Mouse (Mus musculus) C2C12 (cell line): ENCODE measurements around the gene Hs6st3.

Experiments used
- CEBPB ChIP-seq: IDR thresholded peaks from one replicate; pipeline ENCODE4 v1.6.1; 2011; ENCODE audit warnings: low read depth, mild to moderate bottlenecking, control low read depth, moderate library complexity
- CTCF ChIP-seq: IDR thresholded peaks from one replicate; pipeline ENCODE4 v1.5.1; 2011; ENCODE audit not compliant: control insufficient read depth, insufficient read depth, insufficient read length
- FOSL1 ChIP-seq: IDR thresholded peaks from one replicate; pipeline ENCODE4 v1.8.0; 2011; ENCODE audit warnings: mild to moderate bottlenecking, low read length; ENCODE audit not compliant: poor library complexity, insufficient read depth, severe bottlenecking
- MAX ChIP-seq: IDR thresholded peaks from one replicate; pipeline ENCODE4 v1.6.1; 2011; ENCODE audit warnings: mild to moderate bottlenecking, control low read depth
- MYOD1 ChIP-seq: IDR thresholded peaks from one replicate; pipeline ENCODE4 v1.6.1; 2011; ENCODE audit warnings: low read depth; ENCODE audit not compliant: control insufficient read depth, insufficient read length
- MYOG ChIP-seq: IDR thresholded peaks from one replicate; pipeline ENCODE4 v1.6.1; 2011; ENCODE audit not compliant: control insufficient read depth, insufficient read length; ENCODE audit errors: extremely low read depth
- USF1 ChIP-seq: IDR thresholded peaks from one replicate; pipeline ENCODE4 v1.6.1; 2011; ENCODE audit warnings: low read depth, mild to moderate bottlenecking, control low read depth, moderate library complexity

- TF ChIP-seq CTCF = no peak
- no peak for TF ChIP-seq MAX
- TF ChIP-seq USF1 = no peak
- TF ChIP-seq MYOD1 = no peak
- TF ChIP-seq CEBPB = no peak
- TF ChIP-seq MYOG = no peak
- no peak for TF ChIP-seq FOSL1
Measured at GRCm38 (mm10) chr14:119831165-119832011, 693.2 kb downstream of the Hs6st3 start.
